Mouse (Mus musculus) hindbrain, embryonic 12.5 days (tissue): ENCODE measurements at regions not wholly inside any gene's neighbourhood (a gene's known extent, or its start where the extent isn't known, plus 50 kb on each side); places are given as distances from the start of the nearest gene placed in this dataset.
A peak's percentile ranks its signal among the peaks of the same experiment; 100 is the strongest.
"Not testable (repeated sequence)": the region's sequence is repeated elsewhere in the genome, so short reads cannot be mapped to it uniquely, and the experiment has no call there.

Experiments
- ATAC-seq: fragments of 200-750 bp; cut with Nextera tagmentation; 2 replicates; pipeline ENCODE4 v1.8.0; 2017; ENCODE audit warnings: moderate TSS enrichment; ENCODE audit not compliant: low FRiP score
- H3K27ac ChIP-seq: fragments of 300-500 bp; sonication (generic); 2 replicates; pipeline ENCODE4 v1.5.1; 2016; ENCODE audit warnings: mild to moderate bottlenecking
- H3K27me3 ChIP-seq: fragments of 300-500 bp; sonication (generic); 2 replicates; pipeline ENCODE4 v1.6.1; 2016; ENCODE audit warnings: mild to moderate bottlenecking
- H3K36me3 ChIP-seq: fragments of 300-500 bp; sonication (generic); 2 replicates; pipeline ENCODE4 v1.6.1; 2016; ENCODE audit warnings: mild to moderate bottlenecking
- H3K4me1 ChIP-seq: fragments of 300-500 bp; sonication (generic); 2 replicates; pipeline ENCODE4 v1.6.1; 2016
- H3K4me2 ChIP-seq: fragments of 300-500 bp; sonication (generic); replicated peaks from 2 replicates; pipeline ENCODE4 v1.6.1; 2016; ENCODE audit warnings: mild to moderate bottlenecking
- H3K4me3 ChIP-seq: fragments of 300-500 bp; sonication (generic); 2 replicates; pipeline ENCODE4 v1.5.1; 2016; ENCODE audit warnings: mild to moderate bottlenecking
- H3K9ac ChIP-seq: fragments of 300-500 bp; sonication (generic); 2 replicates; pipeline ENCODE4 v1.6.1; 2016; ENCODE audit warnings: mild to moderate bottlenecking, moderate library complexity
- H3K9me3 ChIP-seq: fragments of 300-500 bp; sonication (generic); replicated peaks from 2 replicates; pipeline ENCODE4 v1.6.1; 2016; ENCODE audit warnings: mild to moderate bottlenecking
- WGBS: fragments of 180-500 bp; shearing (Covaris S2); methylation state at CpG from one replicate; pipeline ENCODE4 v1.1.7; 2016; 5-methylcytosine and 5-hydroxymethylcytosine counted together

DNA sequence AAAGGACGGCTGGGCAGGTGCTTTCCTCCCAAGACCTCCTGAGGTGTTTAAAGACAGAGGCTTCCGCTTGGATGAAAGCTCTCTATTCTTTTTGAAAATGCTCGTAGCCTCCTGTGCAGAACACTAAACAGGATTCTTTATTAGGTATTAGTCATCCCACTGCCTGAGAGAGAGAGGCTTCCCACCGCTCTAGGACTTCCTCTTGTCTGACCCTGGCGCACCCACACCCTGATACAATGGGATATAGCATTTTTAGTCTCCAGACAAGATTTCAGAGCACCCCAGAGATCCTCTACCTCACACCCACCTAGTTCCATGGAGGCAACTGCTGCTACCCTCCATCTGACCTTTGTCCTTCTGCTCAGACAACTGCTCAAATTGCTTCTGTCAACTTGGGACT is 144.0 kb upstream of the Unc93a2 start:
- Histone ChIP-seq H3K4me1 (no peaks in the 10 kb centered on the region), H3K36me3 (no peaks in the 10 kb centered on the region), H3K27me3 (no peaks in the 10 kb centered on the region), H3K4me3 (no peak overlapping the region), H3K9me3 (no peaks in the 10 kb centered on the region; the same call in 1 of the 2 replicates), H3K9ac (no peak overlapping the region), H3K4me2 (no peak overlapping the region), H3K27ac (no peak overlapping the region)
- 25% methylated on average over 5 of the region's 5 CpGs for WGBS
- no peak for ATAC-seq

DNA sequence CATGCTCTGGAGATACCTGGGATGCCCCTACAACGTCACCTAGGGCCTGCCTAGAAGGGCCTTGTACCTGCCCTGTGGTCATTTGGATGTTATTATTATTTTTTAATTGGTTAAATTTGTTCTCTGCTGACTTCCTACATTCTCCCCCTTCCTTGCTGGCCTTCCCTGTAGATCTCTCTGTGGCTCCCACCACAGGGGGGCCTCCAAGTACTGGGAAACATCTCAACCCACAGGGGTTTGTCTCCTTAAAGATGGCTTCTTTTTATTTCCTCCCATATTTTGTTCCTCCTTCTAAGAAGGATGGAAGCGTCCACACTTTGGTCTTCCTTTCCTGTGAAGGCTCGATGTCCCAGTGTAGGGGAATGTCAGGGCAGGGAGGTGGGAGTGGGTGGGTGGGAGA is 142.4 kb upstream of the Unc93a2 start:
- Histone ChIP-seq H3K4me1 (no peaks in the 10 kb centered on the region), H3K27ac (no peak overlapping the region), H3K9me3 (no peaks in the 10 kb centered on the region; the same call in 1 of the 2 replicates), H3K4me2 (no peak overlapping the region), H3K27me3 (no peaks in the 10 kb centered on the region), H3K9ac (no peak overlapping the region), H3K36me3 (no peaks in the 10 kb centered on the region), H3K4me3 (no peak overlapping the region)
- ATAC-seq, result no peak
- 85% methylated on average over 3 of the region's 3 CpGs for WGBS

DNA sequence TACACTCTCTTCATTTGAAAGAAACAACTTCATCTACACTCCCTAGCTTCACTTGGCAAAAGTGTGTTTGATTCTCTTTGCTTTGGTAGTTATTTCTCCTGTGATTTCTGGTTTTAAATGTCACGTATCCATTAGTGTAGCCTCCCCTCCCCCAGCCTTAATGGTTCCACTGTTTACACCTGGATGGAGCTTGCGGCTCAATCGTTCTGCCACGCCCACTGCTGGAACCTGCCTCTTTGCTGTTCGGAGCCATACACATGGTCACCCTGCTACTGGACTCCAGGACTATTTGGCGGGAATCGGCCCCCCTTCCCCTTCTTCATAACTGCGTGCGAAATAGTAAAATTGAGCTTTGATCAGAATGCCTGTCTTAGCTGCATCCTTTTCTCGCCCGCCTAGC is 139.2 kb upstream of the Unc93a2 start:
- not testable (repeated sequence) for H3K4me2 ChIP-seq, H3K9ac ChIP-seq, ATAC-seq, H3K4me1 ChIP-seq, H3K27me3 ChIP-seq, H3K4me3 ChIP-seq, H3K9me3 ChIP-seq, H3K27ac ChIP-seq, H3K36me3 ChIP-seq
- WGBS, result 93% methylated on average over 11 of the region's 11 CpGs

DNA sequence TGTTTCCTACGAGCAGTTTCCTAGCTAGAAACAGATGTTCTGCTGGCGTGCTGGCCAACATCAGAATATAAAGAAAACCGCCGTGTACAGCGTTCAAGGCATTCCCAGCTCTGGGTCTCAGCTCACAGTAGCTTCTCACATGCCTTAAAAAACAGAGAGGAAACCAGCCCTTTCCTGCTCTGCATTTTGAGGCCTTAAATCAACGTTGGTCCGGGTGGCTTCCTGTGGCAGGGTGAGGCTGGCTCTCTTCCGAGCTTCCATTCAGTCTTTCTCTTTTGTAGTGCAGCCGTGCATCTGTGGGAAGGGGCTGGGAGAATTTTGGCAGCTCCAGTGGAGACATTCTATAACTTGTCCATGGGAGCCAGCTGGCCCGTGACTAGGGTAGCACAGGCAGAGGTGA is 135.9 kb upstream of the Unc93a2 start:
- Histone ChIP-seq H3K27ac (peak overlapping the region; percentile 44; the same call in 1 of the 2 replicates), H3K36me3 (no peaks in the 10 kb centered on the region), H3K4me1 (no peaks in the 10 kb centered on the region), H3K27me3 (no peaks in the 10 kb centered on the region), H3K4me3 (no peak overlapping the region), H3K9ac (no peak overlapping the region), H3K9me3 (no peaks in the 10 kb centered on the region), H3K4me2 (no peak overlapping the region)
- 53% methylated on average over 10 of the region's 10 CpGs for WGBS
- ATAC-seq, result no peak
